Mouse (Mus musculus) kidney, embryonic 14.5 days (tissue): ENCODE measurements at regions not wholly inside any gene's neighbourhood (a gene's known extent, or its start where the extent isn't known, plus 50 kb on each side); places are given as distances from the start of the nearest gene placed in this dataset.
"Not testable (repeated sequence)": the region's sequence is repeated elsewhere in the genome, so short reads cannot be mapped to it uniquely, and the experiment has no call there.

Source experiments
- ATAC-seq: fragments of 200-750 bp; cut with Nextera tagmentation; 2 replicates; pipeline ENCODE4 v1.8.0; 2017; ENCODE audit warnings: moderate number of reproducible peaks, mild to moderate bottlenecking, moderate TSS enrichment, moderate library complexity; ENCODE audit not compliant: low FRiP score, low TSS enrichment
- H3K27ac ChIP-seq: fragments of 300-500 bp; sonication (generic); 2 replicates; pipeline ENCODE4 v1.5.1; 2014; ENCODE audit warnings: low read depth, mild to moderate bottlenecking, low read length, moderate library complexity, mixed read lengths
- H3K27me3 ChIP-seq: fragments of 300-500 bp; sonication (generic); 2 replicates; pipeline ENCODE4 v1.6.1; 2014; ENCODE audit warnings: mild to moderate bottlenecking, low read length; ENCODE audit not compliant: control insufficient read depth, insufficient read depth
- H3K36me3 ChIP-seq: fragments of 300-500 bp; sonication (generic); 2 replicates; pipeline ENCODE4 v1.6.1; 2014; ENCODE audit warnings: low read length, mixed read lengths; ENCODE audit not compliant: control insufficient read depth, insufficient read depth
- H3K4me1 ChIP-seq: fragments of 300-500 bp; sonication (generic); 2 replicates; pipeline ENCODE4 v1.6.1; 2014; ENCODE audit warnings: low read length, mixed read lengths; ENCODE audit not compliant: control insufficient read depth, insufficient read depth
- H3K4me2 ChIP-seq: fragments of 300-500 bp; sonication (generic); replicated peaks from 2 replicates; pipeline ENCODE4 v1.6.1; 2014; ENCODE audit warnings: low read depth, mild to moderate bottlenecking, low read length
- H3K4me3 ChIP-seq: fragments of 300-500 bp; sonication (generic); 2 replicates; pipeline ENCODE4 v1.5.1; 2014; ENCODE audit warnings: mild to moderate bottlenecking, low read length
- H3K9ac ChIP-seq: fragments of 300-500 bp; sonication (generic); 2 replicates; pipeline ENCODE4 v1.6.1; 2014; ENCODE audit warnings: low read depth, mild to moderate bottlenecking, low read length, moderate library complexity
- H3K9me3 ChIP-seq: fragments of 300-500 bp; sonication (generic); 2 replicates; pipeline ENCODE4 v1.6.1; 2016; ENCODE audit warnings: low read length; ENCODE audit not compliant: control insufficient read depth
- WGBS: fragments of 180-500 bp; shearing (Covaris S2); extraction: QIAGEN DNeasy Blood & Tissue Kit; methylation state at CpG from one replicate; pipeline ENCODE4 v1.1.7; 2014; 5-methylcytosine and 5-hydroxymethylcytosine counted together

DNA sequence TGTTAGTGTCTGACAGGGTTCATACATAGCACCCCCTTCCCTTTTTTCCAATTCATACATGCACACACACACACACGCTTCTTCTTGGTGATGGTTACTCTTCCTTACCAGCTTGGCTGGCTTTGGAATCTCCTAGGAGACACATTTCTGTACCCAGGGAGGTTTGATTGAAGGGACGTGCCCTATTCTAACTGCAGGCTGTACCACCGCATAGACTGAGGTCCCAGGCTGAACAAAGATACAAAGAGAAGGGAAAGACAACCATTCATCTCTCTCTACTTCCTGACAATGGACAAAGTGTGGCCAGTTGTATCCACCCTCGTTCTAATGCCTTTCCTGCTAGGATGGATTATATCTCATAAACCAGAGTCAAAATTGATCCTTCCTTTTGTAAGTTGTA is 100.0 kb downstream of the Raet1d start:
- H3K36me3 ChIP-seq, H3K27ac ChIP-seq, H3K9ac ChIP-seq, H3K4me2 ChIP-seq, H3K4me1 ChIP-seq, H3K27me3 ChIP-seq, H3K4me3 ChIP-seq, H3K9me3 ChIP-seq, ATAC-seq: not testable (repeated sequence)
- 83% methylated on average over 4 of the region's 4 CpGs for WGBS

- H3K9ac ChIP-seq, H3K4me2 ChIP-seq, H3K9me3 ChIP-seq, H3K4me1 ChIP-seq, H3K36me3 ChIP-seq, H3K4me3 ChIP-seq, H3K27ac ChIP-seq, H3K27me3 ChIP-seq: not testable (repeated sequence)
- 16% methylated on average over 7 of the region's 7 CpGs for WGBS
- ATAC-seq: 0 out of 2 replicates have a peak, but pooled peaks have one; percentile 43
Measured at GRCm38 (mm10) chr10:22460818-22461479, 100.6 kb downstream of the Raet1d start.

GRCm38 (mm10) chr10:22461480-22462050 is 101.2 kb downstream of the Raet1d start:
- H3K36me3 ChIP-seq, ATAC-seq, H3K9me3 ChIP-seq, H3K27ac ChIP-seq, H3K4me1 ChIP-seq, H3K27me3 ChIP-seq, H3K4me3 ChIP-seq, H3K4me2 ChIP-seq, H3K9ac ChIP-seq: not testable (repeated sequence)
- WGBS: 39% methylated on average over 4 of the region's 4 CpGs

DNA sequence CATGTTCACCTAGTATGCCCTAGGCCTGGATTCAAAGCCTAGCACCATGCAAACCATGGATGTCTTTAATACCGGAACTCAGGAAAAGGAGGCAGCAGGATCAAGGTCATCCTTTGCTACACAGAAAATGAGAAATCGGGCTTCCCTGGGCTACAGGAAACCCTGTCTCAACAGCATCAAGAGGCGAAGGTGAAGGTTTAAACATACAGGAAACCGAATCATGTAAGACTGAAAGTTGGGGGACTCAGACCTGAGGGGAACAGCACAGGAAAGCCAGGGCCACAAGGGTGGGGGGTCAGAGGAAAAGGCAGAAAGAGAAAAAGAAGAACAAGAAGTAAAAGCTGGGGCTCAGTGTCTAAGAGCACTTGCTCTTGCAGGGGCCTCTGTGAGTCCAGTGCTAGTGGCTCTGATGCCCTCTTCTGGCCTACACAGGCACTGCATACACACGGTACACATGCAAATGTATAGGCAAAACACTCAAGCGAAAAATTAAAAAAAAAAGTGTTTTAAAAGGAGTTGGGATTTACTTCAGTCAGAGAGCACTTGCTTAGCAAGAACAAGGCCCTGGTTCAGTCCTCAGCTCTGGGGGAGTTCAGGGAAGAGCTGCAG is 111.5 kb downstream of the Raet1d start:
- H3K9ac ChIP-seq: not testable (repeated sequence)

GRCm38 (mm10) chr10:22479860-22480259 is 119.5 kb downstream of the Raet1d start:
- H3K36me3 ChIP-seq, H3K4me1 ChIP-seq, H3K4me2 ChIP-seq, H3K9ac ChIP-seq, H3K27me3 ChIP-seq, H3K4me3 ChIP-seq, H3K9me3 ChIP-seq, ATAC-seq, H3K27ac ChIP-seq: not testable (repeated sequence)
- 2% methylated on average over 4 of the region's 4 CpGs for WGBS

More for the DNA sequence above, 111.5 kb downstream of the Raet1d start:
- H3K9me3 ChIP-seq: peaks cover 14% of the 10 kb centered on the region
- H3K4me3 ChIP-seq, ATAC-seq, H3K4me2 ChIP-seq, H3K36me3 ChIP-seq, H3K27ac ChIP-seq, H3K4me1 ChIP-seq, H3K27me3 ChIP-seq: not testable (repeated sequence)
- 93% methylated on average over 6 of the region's 6 CpGs for WGBS

DNA sequence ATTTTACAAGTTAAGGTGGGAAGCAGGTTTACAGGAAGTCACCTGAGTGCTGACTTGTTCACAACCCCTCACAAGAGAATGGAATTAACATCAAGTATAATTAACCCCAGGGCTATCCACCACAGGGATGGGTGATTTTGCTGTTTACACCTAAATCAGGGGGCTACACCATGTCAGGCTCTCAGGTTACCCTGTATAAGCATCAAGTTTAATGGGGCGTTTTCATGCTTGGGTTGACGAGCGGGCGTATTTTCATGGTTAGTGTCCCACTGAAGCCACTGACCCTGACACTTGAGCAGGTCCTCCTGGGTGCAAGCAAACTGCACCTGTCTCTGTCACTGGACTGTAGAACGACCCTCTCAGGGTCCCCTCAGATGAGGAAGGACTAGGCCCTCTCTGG is 126.7 kb downstream of the Raet1d start:
- H3K36me3 ChIP-seq: not testable (repeated sequence)
- 21% methylated on average over 5 of the region's 5 CpGs for whole genome bisulfite sequencing
- peak; percentile 91 for ATAC-seq

DNA sequence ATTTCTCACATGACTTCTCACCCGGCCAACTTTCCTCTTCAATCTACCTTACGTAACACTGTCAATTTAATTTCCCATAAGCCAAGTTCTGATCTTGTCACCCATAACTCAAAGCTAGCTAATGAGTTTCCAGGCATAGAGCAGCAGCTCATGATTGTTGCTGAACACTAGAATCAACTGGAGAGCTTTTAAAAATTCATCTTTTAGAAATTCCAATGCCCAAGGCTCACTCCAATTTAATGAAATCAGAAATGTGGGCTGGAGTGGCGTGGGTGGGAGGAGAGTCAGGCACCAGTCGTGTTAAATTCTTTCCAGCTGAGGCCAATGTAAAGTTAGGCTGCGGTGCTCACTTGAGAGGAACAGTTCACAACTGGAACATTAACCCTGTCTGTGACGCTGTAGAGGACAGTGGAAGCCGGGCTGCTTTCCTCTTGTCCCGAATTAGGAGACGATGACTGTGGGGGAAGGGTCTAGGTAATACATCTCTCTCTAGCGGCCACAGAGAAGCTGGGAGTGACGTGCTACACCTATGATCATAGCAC is 131.5 kb downstream of the Raet1d start:
- not testable (repeated sequence) for H3K9me3 ChIP-seq, H3K36me3 ChIP-seq, H3K27ac ChIP-seq, H3K9ac ChIP-seq, H3K27me3 ChIP-seq, H3K4me2 ChIP-seq, H3K4me3 ChIP-seq, H3K4me1 ChIP-seq
- 25% methylated on average over 9 of the region's 11 CpGs for WGBS
- peak; percentile 25; the same call in 1 of the 2 replicates for ATAC-seq

More for the DNA sequence above, 126.7 kb downstream of the Raet1d start:
- H3K9me3 ChIP-seq, H3K4me1 ChIP-seq, H3K4me2 ChIP-seq, H3K9ac ChIP-seq, H3K4me3 ChIP-seq, H3K27ac ChIP-seq, H3K27me3 ChIP-seq: not testable (repeated sequence)

DNA sequence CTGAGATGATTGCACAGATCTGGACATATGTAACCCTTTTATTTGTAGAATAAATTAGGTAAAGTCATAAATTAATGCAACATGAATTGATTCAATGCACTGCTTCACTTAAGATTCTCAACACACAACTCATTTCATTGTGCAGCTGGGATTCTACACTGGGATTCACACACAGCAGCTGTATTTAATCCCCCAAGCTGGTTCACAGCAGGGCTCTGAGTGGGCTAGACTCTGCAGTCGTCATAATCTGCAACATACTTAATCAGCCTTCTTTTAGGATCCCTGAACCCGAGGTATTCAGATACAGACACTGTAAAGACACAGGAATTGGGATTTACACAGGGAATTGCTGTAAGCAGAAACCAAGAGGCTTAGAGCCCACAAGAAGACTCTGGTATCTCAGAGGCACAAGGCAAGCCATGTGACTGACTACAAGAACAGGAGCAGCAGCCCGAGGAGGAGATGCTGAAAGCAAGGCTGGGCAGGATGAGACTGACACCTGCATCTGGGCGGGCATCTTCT is 135.7 kb downstream of the Raet1d start:
- H3K4me3 ChIP-seq: no peak overlapping the region
- H3K27me3 ChIP-seq: no peaks in the 10 kb centered on the region
- H3K4me2 ChIP-seq: no peak overlapping the region
- no peaks in the 10 kb centered on the region for H3K36me3 ChIP-seq
- no peaks in the 10 kb centered on the region for H3K4me1 ChIP-seq
- no peak for ATAC-seq
- WGBS: 54% methylated on average over 4 of the region's 4 CpGs
- H3K27ac ChIP-seq: no peak overlapping the region
- no peak overlapping the region for H3K9ac ChIP-seq
- H3K9me3 ChIP-seq: no peaks in the 10 kb centered on the region
